Mouse (Mus musculus) c-Kit-positive CD71-negative TER-119-negative erythroid progenitor cells, embryonic 14.5 days (primary cell): ENCODE data around the gene Klrb1c.
A peak's percentile ranks its signal among the peaks of the same experiment; 100 is the strongest.
"Not testable (repeated sequence)": the region's sequence is repeated elsewhere in the genome, so short reads cannot be mapped to it uniquely, and the experiment has no call there.

ENCODE experiments used
- DNase-seq: peaks from one replicate; pipeline ENCODE4 v3.0.0-alpha.2; 2013; ENCODE audit warnings: low read depth

The Klrb1c gene

GRCm38 (mm10) chr6:128797936-128798771 lies 9.1 kb upstream of the Klrb1c start:
- no peak for DNase-seq

DNA sequence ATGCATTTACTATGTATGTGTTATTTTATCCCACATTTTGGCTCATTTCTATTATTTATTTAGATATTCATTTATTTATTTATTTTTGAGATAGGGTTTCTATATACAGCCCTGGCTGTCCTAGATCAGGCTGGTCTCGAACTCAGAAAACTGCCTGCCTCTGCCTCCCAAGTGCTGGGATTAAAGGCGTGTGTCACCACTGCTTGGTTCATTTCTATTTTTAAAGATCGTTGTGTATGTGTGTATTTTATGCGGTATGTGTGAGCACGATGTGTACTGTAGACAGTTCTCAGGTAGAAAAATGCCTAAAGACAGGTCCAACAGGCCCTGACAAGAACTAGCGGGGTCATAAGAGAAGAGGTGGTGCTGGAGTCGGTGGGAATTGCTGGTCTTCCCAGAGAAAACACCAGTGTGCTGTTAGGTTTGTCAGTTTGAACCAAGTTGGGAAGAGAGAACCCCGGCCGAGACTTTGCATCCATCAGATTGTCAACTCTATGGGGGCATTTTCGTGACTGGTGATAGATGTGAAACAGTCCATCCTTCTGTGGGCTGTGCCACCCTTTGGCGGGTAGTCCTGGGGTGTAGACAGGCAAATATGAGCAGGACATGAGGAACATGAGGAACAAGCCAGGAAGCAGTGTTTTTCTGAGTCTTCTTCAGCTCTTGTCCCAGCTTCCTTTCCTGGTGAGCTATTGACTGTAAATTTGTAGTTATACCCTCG lies 8.3 kb upstream of the Klrb1c start:
- no peak for DNase-seq

- no peak for DNase-seq
Observed at GRCm38 (mm10) chr6:128796321-128796955, 7.4 kb upstream of the Klrb1c start.

- no peak for DNase-seq
Observed at GRCm38 (mm10) chr6:128793734-128794133, 4.7 kb upstream of the Klrb1c start.

DNA sequence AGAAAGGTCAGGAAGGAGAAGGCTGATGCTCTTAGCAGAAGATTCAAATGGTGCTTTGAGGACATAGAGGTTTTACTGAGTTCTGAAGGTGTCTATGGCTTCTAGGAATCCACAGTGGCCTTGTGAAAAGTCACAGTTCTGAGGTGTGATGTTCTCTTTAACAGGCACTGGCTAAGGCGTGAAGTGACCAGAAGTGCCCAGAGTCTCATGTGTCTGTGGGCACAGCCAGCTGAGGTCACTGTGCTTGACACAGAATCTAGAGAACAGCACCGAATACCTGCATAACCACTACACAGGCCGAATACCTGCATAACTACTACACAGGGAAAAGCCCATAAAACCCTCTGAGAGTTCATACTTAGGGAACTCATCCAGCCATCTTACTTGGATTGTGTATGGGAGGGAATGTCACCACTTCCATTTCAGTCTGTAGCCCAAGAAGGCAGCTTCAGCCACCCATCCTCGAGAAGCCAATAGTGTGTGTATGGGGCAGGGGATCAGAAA lies 1.5 kb upstream of the Klrb1c start:
- not testable (repeated sequence) for DNase-seq

DNA sequence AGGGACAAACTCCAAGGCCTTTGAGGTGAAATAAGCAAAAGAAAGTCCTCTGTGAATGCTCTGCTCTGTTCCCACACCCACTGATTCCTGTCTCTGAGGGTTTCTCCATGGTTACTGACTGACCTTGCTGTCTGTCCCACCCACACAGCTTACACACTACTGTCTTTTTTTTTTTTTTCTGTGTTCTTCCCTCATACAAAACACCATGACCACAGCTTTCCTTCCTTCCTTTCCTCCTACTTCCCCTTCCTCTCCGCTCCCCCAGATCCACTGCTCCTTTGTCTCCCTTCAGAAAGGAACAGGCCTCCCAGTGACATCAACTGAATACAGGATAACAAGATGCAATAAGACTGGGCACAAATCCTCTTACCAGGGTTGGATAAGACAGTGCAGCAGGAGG lies 498 bp downstream of the Klrb1c start:
- no peak for DNase-seq

GRCm38 (mm10) chr6:128786396-128786795 lies 2.6 kb downstream of the Klrb1c start:
- not testable (repeated sequence) for DNase-seq

DNA sequence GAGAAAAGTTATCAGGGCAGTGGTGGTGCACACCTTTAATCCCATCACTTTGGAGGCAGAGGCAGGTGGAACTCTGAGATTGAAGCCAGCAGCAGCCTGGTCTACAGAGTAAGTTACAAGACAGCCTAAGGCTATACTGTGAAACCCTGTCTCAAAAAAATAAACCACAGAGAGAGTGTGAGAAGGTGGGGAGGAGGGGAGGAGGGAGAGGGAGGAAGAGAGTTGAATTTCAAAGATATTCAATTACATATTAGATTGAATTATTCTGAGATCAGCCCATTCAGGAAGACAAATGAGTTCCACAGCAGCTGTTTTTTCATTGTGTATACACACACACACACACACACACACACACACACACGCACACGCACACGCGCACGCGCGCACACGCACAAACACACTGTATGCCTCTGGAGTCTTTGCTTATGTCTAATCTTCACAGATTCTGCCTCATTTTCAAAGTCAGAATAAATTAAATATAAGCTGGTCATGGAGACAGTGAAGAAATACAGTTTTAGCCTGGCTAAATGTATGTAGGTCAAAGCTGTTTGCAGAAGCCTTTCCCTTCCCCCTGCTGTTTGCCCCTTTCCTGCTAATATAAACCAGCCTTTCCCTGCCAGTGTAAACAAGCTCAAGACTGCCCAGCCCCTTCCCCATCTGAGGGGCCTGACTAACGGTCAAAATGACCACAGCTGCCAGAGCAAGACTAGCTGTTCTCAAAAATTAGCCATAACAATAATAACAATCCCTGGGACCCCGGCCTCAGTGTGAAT lies 19.3 kb downstream of the Klrb1c start:
- DNase-seq: no peak

DNA sequence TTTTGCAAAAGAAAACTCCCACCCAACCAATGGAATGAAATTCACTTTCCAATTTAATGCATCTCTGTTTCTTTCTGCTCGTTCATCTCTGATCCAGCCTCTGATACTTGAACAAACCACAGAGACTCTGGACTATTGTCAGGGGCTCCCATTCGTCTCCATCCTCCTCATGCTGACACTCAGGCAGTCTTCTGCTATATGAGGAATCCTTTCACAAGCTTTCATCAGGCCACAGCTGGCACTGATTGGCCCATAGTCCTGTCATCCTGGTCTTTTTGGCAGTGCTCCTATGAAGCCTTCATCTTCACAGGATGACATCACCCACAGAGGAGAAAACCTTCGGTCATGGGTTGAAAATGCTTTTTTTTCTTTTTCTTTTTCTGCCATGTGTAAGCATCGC lies 21.0 kb downstream of the Klrb1c start:
- DNase-seq: no peak

DNA sequence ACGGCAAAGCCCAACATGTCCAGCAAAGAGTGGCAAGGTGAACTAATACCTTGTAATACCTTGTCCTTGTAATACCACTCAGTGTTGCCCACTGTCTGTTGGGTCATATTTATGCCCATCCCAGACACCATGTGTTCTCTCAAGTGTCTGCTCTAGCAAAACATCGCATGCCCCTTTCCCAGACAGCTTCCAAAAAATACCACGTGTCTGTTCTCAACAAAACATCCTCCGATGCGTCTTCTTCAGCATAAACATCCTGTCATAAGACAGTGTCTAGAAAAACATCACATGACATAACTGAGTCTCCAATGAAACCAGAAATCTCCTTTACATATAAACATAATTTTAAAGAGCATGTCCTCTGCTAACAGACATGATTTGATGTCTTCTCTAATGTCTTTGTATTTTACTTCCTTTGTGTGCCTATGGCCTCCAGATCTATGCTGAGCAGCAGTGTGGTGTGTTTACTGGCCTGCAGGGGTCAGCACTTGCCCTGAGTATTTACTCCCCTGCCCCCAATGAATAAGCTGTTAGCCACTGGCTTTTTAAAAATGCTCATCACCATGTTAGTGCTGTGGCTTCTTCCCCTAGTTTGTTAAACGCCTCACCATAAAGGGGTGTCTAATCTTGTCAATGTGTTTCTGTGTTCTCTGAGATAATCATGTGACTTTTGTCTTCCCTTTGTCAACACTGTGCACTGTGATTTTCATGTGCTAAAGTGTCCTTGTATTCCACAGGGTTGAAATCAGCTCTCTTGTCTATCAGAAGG lies 22.3 kb downstream of the Klrb1c start:
- DNase-seq: peak; percentile 50

DNA sequence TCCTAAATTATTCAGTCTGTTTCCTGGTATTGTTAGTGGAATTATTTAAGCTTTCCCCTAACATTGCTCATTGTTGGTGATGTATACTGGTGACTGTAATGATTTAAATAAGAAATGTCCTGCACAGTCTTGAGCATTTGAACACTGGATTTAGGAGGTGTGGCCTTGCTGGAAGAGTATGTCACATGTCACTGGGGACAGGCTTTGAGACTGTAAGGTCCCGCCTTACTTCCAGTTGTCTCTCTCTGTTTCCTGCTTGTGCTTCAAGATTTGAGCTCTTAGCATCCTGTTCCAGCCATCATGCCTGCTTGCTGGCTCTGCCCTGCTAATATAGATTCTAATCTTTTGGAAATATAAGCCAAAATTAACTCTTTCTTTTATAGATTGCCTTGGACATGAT lies 23.8 kb downstream of the Klrb1c start:
- DNase-seq: no peak

GRCm38 (mm10) chr6:128764598-128764997 lies 24.4 kb downstream of the Klrb1c start:
- no peak for DNase-seq

DNA sequence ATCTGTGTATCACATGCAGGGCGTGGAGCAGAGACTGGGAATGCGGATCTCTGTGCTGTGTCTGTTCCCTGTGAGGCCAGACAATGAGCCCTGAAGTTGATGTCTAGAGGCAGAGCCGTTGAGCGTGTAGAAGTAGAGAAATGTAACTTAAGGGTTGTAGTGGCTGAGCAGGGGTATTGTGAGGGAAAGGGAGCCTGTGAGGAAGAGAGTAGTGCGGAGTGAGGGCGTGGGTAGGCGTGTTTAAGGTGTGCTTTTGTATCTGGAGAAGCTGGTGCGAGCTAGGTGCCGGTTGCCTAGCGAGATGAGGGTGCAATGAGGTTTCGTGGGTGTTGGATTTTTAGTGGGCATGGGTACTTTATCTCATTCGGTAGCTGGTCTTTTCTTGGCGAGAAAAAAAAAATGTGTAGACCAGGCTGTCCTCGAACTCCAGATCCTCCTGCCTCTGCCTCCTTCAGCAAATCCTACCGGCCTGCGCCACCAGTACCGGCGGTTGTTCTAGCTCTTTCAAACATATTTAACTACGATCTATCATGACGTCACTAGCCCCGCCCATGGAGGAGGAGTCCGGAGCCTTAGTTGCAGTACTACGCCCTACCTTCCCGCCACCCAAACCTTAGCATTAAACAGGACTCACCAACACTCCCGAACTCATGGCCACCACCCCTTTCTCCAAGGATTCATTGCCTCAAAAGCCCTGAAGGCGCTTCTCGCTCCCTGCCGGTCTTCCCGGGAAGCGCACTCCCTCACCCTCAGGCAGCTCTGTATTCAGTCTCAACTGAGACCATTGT lies 25.1 kb downstream of the Klrb1c start:
- DNase-seq: peak; percentile 85

DNA sequence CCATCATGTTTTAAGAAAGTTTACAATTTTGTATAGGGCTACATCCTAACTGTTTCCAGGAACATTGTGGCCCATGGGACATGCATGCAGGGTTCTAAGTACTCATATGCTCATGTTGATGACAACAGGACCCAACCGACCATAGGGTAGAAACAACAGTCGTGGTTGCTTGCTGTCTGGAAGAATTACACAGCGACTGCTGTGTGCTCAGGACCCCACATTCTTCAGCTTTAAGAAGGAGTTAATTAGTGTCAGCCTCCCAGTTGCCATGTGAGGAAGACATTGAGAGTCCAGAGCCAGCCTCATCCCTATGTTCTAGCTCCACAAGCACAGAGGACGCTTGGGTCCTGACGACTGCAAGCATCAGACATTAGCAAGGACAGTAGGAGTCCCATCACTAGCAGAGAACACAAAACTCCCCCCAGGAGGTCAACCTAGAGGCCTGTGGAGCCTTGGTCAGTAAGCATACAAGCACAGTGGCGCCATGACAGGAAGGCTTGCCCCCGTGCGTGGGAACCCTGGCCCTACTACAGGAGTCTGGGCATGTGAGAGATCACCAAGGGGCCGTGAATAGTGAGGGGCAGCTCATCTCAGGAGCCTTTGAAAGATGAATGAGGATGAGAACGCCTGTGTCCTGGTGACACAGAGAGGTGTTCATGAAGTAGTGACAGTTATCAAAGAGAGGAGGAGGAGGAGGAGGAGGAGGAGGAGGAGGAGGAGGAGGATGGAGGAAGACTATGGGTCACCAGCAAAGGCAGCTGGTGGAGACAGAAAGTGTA lies 25.9 kb downstream of the Klrb1c start:
- not testable (repeated sequence) for DNase-seq

- no peak for DNase-seq
Observed at GRCm38 (mm10) chr6:128761144-128761540, 27.9 kb downstream of the Klrb1c start.

DNA sequence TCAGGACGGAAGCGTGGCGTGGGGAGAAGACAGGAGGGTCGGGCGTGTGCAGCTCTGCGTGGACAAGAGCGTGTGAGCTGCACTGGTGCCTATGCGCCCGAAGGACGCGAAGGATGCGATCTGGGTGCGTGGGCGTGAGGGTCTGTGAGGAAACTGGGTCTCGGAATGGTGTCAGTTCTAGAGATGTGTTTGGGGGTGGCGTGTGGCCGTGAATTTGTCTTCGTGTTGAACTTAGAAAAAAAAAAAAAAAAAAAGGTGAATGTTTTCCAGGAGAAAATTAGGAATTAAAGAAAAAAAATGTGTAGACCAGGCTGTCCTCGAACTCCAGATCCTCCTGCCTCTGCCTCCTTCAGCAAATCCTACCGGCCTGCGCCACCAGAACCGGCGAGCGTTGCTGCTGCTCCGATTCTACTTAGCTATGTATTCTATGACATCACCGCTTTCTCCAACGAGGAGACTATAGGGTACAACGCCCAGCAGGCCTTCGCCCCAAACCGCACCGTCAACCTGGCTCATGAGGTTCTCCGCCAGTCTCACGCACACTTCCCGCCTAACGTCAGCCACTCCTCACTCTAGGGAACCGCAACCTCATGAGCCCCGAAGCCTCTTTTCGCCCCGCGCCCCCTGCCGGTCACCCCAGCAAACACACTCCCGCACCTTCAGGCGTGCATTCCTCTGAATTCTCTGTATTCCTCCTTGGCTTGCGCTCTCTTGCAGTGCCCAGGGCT lies 28.4 kb downstream of the Klrb1c start:
- peak; percentile 58 for DNase-seq

DNA sequence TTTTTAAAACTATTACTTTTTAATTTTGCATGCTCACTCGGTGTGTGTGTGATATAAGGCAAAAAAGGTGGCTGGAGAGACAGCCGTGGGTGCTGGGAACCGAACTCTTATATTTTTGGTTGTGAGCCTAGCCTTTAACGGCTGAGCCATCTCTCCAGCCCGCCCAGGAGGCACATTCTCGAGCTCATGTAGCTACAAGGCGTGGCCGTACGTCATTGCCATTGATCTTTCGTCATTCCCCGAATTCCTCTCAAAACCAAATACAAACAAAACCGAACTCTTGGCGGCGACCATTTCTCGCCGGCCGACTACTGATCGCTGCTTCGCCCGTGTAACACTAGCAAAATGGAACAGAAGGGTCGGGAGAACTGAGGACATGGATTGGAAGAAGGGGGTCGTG lies 29.0 kb downstream of the Klrb1c start:
- DNase-seq: peak; percentile 78

DNA sequence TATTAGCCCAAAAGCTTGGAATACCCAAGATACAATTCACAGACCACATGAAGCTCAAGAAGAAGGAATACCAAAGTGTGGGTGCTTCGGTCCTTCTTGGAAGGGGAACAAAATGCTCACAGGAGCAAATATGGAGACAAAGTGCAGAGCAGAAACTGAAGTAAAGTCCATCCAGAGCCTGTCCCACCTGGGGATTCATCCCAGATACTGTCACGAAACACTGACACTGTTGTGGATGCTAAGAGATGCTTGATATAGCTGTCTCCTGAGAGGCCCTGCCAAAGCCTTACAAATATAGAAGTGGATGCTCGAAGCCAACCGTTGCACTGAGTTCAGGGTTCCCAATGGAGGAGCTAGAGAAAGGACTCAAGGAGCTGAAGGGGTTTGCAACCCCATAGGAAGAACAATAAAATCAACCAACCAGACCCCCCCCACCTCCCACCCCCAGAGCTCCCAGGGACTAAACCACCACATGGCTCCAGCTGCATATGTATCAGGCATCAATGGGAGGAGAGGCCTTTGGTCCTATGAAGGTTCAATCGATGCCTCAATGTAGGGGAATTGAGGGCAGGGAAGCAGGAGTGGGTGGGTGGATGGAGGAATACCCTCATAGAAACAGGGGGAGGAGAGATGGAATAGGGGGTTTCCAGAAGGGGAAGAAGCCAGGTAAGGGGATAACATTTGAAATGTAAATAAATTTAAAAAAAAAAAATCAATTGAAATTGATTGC lies 29.6 kb downstream of the Klrb1c start:
- DNase-seq: no peak
